Mouse (Mus musculus) layer of hippocampus, adult 6 months (tissue): ENCODE results near the gene Gtf2a1. TPM values are rescaled to one million over a fixed set of nuclear protein-coding genes. Genes with fewer than 3 reads are reported as not detected.

ENCODE experiments used
- long read RNA-seq, 2 experiments: library from polyadenylated mRNA; unstranded; transcript quantifications; one replicate each; pipeline ENCODE4 v2.0.0; 2019 to 2020
- polyA plus RNA-seq: library from polyadenylated mRNA; unstranded; fragments of <200 nt; fragmentation: Nextera tagmentation; gene quantifications from 2 replicates; pipeline ENCODE4 v1.2.3, GENCODE M21; 2021

Gene Gtf2a1
- 9.1 and 21.7 TPM in 2 replicates for polyA plus RNA-seq
- long read RNA-seq, experiment 1, partial matches to known transcripts: 8 of 36 reads
- long read RNA-seq, experiment 1, other reads (novel, unspliced or antisense): 28 of 36 reads
- long read RNA-seq, experiment 2, partial matches to known transcripts: 1 of 20 reads
- long read RNA-seq, experiment 2, other reads (novel, unspliced or antisense): 19 of 20 reads

GRCm38 (mm10) chr12:91589847-91590690 lies at the start of gene Gtf2a1:
TSS of gene Gtf2a1 (minus strand) at chr12:91590487.

Other genes starting within 250 kb of the Gtf2a1 start
- gene Cep128, start 206.1 kb downstream of the Gtf2a1 start, polyA plus RNA-seq: 1.5 and 2.2 TPM in 2 replicates
- gene Tshr, start 205.9 kb downstream of the Gtf2a1 start, polyA plus RNA-seq: 0.20 and 0.36 TPM in 2 replicates
- gene Ston2, start 197.9 kb upstream of the Gtf2a1 start, polyA plus RNA-seq: 5.7 and 6.0 TPM in 2 replicates